Comparison of ENCODE assay signal across 29 mouse cellular contexts in the genomic region with DNA sequence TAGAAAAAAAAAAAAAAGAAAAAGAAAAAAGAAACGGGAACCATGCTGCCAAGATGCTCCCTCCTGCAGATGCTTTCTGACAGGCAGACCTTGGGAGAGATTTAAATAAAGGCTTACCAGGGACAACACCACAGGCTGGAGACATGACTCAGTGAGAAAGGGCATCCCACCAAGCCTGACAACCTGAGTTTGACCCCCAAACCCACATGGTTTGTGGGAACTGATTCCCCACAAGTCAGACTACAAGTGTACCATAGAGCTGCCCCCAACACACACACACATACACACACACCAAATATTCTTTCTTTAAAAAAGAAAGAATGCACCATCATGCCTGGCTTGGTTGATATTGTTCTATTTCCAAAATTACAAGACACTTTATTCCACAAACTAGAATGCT. TPM values are rescaled to one million over a fixed set of nuclear protein-coding genes. Genes with fewer than 3 reads are reported as not detected.
DNase-seq lines count a peak whose midpoint lies in the region; ATAC-seq lines count a peak whose summit lies in the region.
"Had no signal": no experiment of that assay in that cellular context is flagged by ENCODE, and none has a peak within 500 bp of the region (broad histone marks: within the 10 kb centered on the region; RNA-seq: fewer than 3 reads in every experiment).

No protein-coding gene starts in this region.

- no peak overlapping the region for H3K4me3 ChIP-seq in neural tube, embryonic 15.5 days (replicated peaks)
- H3K4me3 ChIP-seq: embryonic facial prominence, embryonic 12.5 days; embryonic facial prominence, embryonic 15.5 days; gastrocnemius, adult 2 months; hindbrain, embryonic 10.5 days; hindbrain, embryonic 13.5 days; intestine, embryonic 15.5 days had no signal

- H3K36me3 ChIP-seq in neural tube, embryonic 15.5 days = no peaks in the 10 kb centered on the region
- H3K36me3 ChIP-seq: embryonic facial prominence, embryonic 12.5 days; embryonic facial prominence, embryonic 15.5 days; hindbrain, embryonic 13.5 days; intestine, embryonic 15.5 days had no signal

- no peak overlapping the region for H3K9ac ChIP-seq in neural tube, embryonic 15.5 days (replicated peaks)
- H3K9ac ChIP-seq: embryonic facial prominence, embryonic 12.5 days; embryonic facial prominence, embryonic 15.5 days; forebrain, postnatal 0 days; hindbrain, embryonic 13.5 days; intestine, embryonic 15.5 days had no signal

- no peak for ATAC-seq in neural tube, embryonic 15.5 days (ENCODE audit: low FRiP score)
- ATAC-seq: activated CD4-positive, CD25-positive, alpha-beta regulatory T cell, adult 4 months; forebrain, embryonic 14.5 days; forebrain, postnatal 0 days; hindbrain, embryonic 16.5 days; intestine, embryonic 15.5 days had no signal

- 25% methylated on average over 1 of the region's 1 CpGs for WGBS in neural tube, embryonic 15.5 days

- no peak overlapping the region for H3K4me2 ChIP-seq in neural tube, embryonic 15.5 days
- H3K4me2 ChIP-seq: embryonic facial prominence, embryonic 12.5 days; embryonic facial prominence, embryonic 15.5 days; heart, embryonic 11.5 days; hindbrain, embryonic 13.5 days; intestine, embryonic 15.5 days had no signal

- peak; percentile 36 for DNase-seq in adrenal gland, adult 2 months
- DNase-seq in adrenal gland, adult 18-20 months (ENCODE audit: low spot score in 2 of 2) = no peak
- DNase-seq in heart, adult 11 months = peak; percentile 55
- DNase-seq in heart, adult 9 months (ENCODE audit: low spot score in 2 of 2) = no peak
- peak; percentile 8 for DNase-seq in neural tube, embryonic 10.5 days (ENCODE audit: extremely low spot score, low spot score)
- no peak for DNase-seq in kidney, adult 9 months
- DNase-seq: B cell, adult 2 months; cerebellum, adult 11 months; cerebellum, adult 2 months; cerebellum, adult 9-11 months; cerebellum, postnatal 25 days; forebrain, postnatal 0 days; gastrocnemius, adult 2 months; gastrocnemius, postnatal 14 days; heart, adult 18-20 months; heart, postnatal 36 days; kidney, adult 11 months had no signal

- H3K4me1 ChIP-seq in neural tube, embryonic 15.5 days = no peaks in the 10 kb centered on the region
- H3K4me1 ChIP-seq: embryonic facial prominence, embryonic 15.5 days; hindbrain, embryonic 13.5 days; intestine, embryonic 15.5 days had no signal

- no peaks in the 10 kb centered on the region for H3K27me3 ChIP-seq in neural tube, embryonic 15.5 days (replicated peaks)
- H3K27me3 ChIP-seq: CH12.LX; embryonic facial prominence, embryonic 12.5 days; embryonic facial prominence, embryonic 15.5 days; hindbrain, embryonic 13.5 days; intestine, embryonic 15.5 days had no signal

- no peaks in the 10 kb centered on the region for H3K9me3 ChIP-seq in neural tube, embryonic 15.5 days (replicated peaks)
- H3K9me3 ChIP-seq: embryonic facial prominence, embryonic 12.5 days; embryonic facial prominence, embryonic 15.5 days; hindbrain, embryonic 10.5 days; hindbrain, embryonic 13.5 days; intestine, embryonic 15.5 days had no signal

- H3K27ac ChIP-seq in neural tube, embryonic 15.5 days (replicated peaks) = no peak overlapping the region
- H3K27ac ChIP-seq: embryonic facial prominence, embryonic 12.5 days; embryonic facial prominence, embryonic 15.5 days; gastrocnemius, adult 2 months; hindbrain, embryonic 13.5 days; intestine, embryonic 15.5 days had no signal

RNA-seq across cellular contexts. Expression of gene Bcat1, which starts 11.9 kb away (rescaled TPM):
- 10 to 100 TPM; 11.4 to 34.6 TPM for total RNA-seq in adrenal gland, adult 2 months (2021)
- 0.48 and 0.57 TPM in 2 replicates for polyA plus RNA-seq in adrenal gland, adult 2 months (2012; rRNA removed)
- total RNA-seq in adrenal gland, adult 18-20 months (2021) = 10 to 100 TPM; 20.2 to 36.8 TPM
- 94.5 and 116 TPM in 2 replicates for polyA plus RNA-seq in neural tube, embryonic 15.5 days (2015; fragmentation: Nextera tagmentation; extraction: Ambion mirVana)
- total RNA-seq: MEL had no signal

RNA-seq across cellular contexts. Expression of gene Lrmp, which starts 51.3 kb away (rescaled TPM):
- total RNA-seq in adrenal gland, adult 2 months (2021) = 1 to 10 TPM; 2.6 to 3.0 TPM
- 7.7 and 8.6 TPM in 2 replicates for polyA plus RNA-seq in adrenal gland, adult 2 months (2012; rRNA removed)
- 1 to 10 TPM; 2.7 to 2.8 TPM for total RNA-seq in adrenal gland, adult 18-20 months (2021)
- polyA plus RNA-seq in neural tube, embryonic 15.5 days (2015; fragmentation: Nextera tagmentation; extraction: Ambion mirVana) = 0.60 and 16.0 TPM in 2 replicates

Comparison
In these comparisons a context has a peak if more than half of its experiments do, and no peak if none do; other contexts are left out.
1. DNase-seq: peak in adrenal gland, adult 2 months (single experiment), heart, adult 11 months (single experiment) and neural tube, embryonic 10.5 days (single experiment); none in adrenal gland, adult 18-20 months (0 of 2), heart, adult 9 months (0 of 2) and kidney, adult 9 months (single experiment).